Mouse (Mus musculus) liver, adult 2 months (tissue): ENCODE data around the gene Hadh.

ENCODE experiments used
- CTCF ChIP-seq: fragments of 200-500 bp; IDR thresholded peaks from 2 replicates; pipeline ENCODE4 v1.5.1; 2011; ENCODE audit warnings: low read depth, low read length, control low read depth
- POLR2A ChIP-seq: fragments of 200-500 bp; IDR thresholded peaks from 2 replicates; pipeline ENCODE4 v1.6.1; 2011; ENCODE audit warnings: low read length, control low read depth; ENCODE audit not compliant: insufficient read depth; ENCODE audit errors: extremely low read depth

DNA sequence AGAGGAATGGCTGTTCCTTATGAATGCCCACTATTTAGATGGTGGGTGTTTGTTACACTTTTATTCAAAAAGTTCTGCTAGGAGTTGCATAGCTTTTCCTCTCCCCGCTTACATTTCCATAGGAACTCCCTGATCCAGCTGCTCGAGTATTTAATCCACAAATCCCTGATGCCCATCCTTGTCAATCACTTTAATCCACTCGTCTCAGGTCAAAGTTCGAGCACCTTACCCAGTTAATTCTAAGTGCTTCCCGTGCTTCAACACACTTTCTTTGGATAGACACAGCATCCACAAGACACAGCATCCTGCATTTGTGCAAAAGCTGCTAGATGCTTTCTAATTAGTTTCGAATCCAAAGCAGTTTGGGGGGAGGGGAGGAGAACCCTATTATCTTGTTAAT is 1.5 kb downstream of the Hadh start:
- TF ChIP-seq CTCF, result no peak
- no peak for TF ChIP-seq POLR2A
